Mouse (Mus musculus) thymus, adult 18-20 months (tissue): ENCODE measurements around the gene Polm.
A peak's percentile ranks its signal among the peaks of the same experiment; 100 is the strongest.

ENCODE experiments used
- DNase-seq, 2 experiments: peaks; one replicate each; pipeline ENCODE4 v3.0.0; 2022; ENCODE audit warnings: mixed read lengths in 2 of 2

The Polm gene

DNA sequence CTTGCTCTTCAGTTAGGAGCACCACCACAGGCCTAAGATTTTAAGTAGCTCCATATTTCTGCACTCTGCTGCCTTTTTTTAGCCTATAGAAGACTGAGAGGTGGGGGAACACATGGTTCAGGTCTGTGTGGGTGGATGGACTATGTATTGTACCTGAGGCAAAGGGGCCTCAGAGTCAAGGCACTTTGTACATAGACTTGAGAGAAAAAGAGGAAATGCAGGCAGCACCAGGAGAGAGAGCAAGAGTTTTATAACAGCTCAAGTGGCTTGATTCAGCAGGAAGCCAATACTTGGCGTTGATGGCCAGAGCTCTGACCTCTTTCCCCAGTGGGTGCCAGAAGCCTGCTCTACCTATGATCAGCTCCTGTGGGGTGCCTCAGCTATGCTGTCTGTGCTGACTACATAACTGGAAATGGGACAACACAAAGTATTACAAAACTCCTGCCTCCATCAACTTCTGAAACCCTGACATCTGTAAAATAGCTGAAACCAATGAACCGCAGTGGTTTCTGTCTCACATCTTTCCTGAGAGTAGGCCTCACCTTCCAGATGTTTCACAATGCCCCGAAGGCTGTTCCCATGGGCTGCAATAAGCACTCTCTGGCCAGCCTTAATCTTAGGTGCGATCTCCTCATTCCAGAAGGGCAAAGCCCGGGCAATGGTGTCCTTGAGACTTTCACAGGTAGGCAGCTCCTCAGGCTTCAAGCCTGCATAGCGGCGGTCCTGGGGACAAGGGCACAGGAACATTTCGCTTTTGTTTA, 35.2 kb downstream of the Polm start:
- no peak for DNase-seq

GRCm38 (mm10) chr11:5802005-5802404, 35.8 kb downstream of the Polm start:
- no peak for DNase-seq

DNA sequence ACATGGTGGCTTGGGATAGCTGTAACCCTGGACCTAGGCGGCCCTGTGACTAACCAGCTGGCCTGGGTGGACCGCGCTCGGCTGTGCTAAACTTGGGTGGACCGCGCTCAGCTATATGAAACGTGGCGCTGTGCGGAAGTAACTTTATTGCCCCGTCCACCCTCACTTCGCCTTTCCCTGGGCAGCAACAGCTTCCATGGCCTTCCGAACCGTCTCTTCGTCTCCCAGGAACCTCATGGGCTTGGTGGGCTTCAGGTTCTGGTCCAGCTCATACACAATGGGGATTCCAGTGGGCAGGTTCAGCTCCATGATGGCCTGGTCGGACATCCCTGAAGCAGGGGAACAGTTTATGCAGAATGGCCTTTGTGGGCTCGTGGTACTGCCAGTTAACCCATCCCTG, 36.3 kb downstream of the Polm start:
- no peak for DNase-seq

DNA sequence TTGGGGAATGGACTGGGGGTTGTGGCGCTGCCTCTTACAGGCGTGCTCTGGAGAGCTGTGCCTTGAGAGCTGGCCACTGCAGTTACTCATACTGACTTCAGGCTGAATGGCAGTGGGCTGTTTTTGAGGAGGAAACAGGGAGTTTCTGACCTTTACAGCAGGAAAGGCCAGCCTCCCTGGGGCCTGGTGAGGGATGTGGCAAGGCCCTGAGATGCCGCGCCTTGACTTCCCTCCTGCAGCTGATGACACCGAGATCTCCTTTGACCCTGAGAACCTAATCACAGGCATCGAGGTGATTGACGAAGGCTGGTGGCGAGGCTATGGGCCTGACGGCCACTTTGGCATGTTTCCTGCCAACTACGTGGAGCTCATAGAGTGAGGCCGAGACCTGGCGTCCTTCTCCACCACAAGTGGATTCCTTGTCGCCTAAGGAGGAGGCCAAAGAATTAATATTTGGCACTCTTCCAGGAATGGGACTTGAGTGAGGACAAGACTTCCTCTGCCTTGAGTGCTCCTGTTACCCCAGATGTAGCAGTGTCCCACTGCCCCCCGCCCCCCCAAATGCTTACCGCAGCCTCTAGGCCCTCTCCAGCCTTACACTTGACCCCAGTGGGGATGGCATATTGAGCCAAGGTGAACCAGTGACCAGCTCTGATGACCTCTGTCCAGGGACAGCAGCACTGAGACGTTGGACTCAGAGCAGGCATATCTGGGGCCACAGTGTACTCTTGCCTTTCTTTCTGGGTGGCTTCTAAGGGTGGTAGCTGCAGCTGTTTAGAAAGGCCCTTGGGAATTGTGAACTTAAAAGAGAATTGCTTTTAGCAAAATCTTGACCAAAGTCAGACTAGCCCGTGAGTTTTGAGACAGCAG, 38.0 kb downstream of the Polm start:
- no peak for DNase-seq

- DNase-seq: no peak
Observed at GRCm38 (mm10) chr11:5797928-5798327, 39.9 kb downstream of the Polm start.

DNA sequence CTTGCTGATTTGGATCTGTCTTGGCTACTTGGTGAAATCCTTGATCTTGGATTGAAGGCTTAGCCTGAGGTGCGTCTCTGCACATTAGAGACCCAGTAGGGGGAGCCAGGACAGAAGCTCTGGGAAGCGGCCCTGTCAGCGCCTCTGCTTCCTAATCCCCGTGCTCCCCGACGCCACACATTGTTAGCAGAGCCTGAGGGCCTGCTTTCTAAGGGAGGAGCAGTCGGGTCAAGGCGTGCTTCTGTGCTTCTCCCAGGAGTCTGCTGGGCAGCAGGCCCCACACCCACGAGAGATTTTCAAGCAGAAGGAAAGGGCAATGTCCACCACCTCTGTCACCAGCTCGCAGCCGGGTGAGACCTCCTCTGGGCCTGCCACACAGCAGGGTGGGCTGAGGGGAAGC, 40.4 kb downstream of the Polm start:
- DNase-seq: no peak

DNA sequence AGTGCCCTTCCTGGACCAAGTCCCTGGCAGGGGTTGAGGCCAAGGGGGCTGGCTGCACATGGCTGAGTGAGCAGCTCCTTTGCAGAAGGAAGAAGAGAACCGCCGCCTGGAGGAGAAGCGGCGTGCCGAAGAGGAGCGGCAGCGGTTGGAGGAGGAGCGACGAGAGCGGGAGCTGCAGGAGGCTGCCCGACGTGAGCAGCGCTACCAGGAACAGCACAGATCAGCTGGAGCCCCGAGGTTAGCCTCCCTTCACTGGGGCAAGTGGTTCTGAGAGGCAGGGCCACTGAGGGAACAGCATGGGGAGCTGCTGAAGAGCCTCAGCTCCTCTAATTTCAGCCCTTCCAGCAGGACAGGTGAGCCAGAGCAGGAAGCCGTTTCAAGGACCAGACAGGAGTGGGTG, 40.9 kb downstream of the Polm start:
- no peak for DNase-seq

- DNase-seq: no peak
Observed at GRCm38 (mm10) chr11:5795706-5796105, 42.1 kb downstream of the Polm start.

DNA sequence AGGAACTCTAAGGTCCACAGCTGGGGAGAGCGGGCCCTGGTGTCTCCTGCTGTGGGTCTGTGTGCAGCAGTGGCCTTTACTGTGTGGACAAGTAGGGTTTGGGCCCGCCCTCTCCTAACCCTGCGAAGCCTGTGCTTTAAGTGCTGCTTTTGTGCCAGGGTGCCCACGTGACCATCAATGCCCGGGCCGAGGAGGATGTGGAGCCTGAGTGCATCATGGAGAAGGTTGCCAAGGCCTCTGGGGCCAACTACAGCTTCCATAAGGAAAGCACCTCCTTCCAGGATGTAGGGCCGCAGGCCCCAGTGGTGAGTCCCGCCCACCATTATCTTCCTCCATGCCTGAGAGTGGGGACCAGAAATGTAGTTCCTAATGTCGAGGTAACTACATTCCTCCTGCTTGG, 42.5 kb downstream of the Polm start:
- no peak for DNase-seq

- no peak for DNase-seq
Observed at GRCm38 (mm10) chr11:5790431-5790830, 47.4 kb downstream of the Polm start.

DNA sequence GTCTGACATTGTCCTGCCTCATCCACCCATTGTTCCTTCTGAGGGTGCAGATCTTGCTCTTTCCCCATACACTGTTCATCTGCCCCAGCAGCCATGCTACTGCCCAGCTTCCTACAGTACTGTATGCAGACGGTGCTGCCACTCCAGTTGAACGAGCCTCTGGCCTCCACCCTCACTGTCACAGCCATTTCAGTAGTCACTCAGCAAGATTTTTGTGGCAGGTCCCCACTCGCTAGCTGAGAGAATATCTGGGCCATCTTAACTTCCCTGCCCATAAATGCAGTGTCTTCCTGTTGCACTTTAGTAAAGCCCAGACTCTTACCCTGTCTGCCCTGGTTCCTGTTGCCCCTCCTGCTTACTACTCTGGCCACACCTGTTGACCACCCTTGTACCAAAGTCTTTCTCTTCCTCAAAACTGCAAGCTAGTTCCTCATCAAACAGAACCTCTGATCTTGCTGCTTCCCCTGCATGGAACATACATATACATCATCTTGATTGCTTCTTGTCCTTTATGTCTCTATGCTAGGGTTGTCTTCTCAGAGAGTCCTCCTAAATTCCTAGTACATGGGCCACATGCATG, 48.0 kb downstream of the Polm start:
- DNase-seq: no peak

DNA sequence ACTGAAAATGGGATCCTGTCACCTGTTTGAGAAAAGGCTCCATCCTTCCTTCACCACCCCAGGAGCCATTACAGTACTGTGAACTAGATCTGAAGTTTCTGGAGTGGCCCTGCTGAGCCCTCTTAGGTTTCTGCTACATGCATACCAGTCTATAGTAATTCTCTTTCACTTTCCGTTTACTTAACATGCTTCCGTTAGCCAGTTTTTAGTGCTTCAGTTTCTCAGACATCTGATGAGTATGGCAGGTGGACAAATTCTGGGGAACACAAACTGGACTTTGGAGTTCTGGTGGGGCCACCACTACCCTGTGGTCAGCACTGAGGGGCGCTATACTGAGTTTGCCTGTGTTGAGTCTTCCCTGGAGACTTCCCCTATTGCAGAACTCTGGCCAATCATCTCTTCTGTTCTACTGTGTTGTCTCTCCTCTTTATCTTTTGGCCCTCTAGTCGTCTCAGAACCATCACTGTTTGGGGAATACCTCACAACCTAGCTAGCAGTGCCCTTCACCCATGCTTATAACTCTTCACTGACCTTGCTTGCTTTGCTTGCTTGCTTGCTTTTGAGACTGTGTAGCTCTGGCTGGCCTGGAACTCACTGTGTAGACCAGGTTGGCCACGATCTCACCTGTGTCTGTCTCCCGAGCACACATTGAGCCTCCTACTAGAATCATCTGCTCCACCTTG, 48.6 kb downstream of the Polm start:
- peak in 1 of 2 experiments; percentile 25 for DNase-seq

GRCm38 (mm10) chr11:5788056-5789014, 49.5 kb downstream of the Polm start, which contains the start of gene Dbnl:
Dbnl (plus strand) TSS chr11:5788488.
- peak; percentile 94 to 95 for DNase-seq

GRCm38 (mm10) chr11:5787671-5788055, 50.2 kb downstream of the Polm start:
- DNase-seq: no peak

GRCm38 (mm10) chr11:5785732-5786131, 52.1 kb downstream of the Polm start:
- DNase-seq: no peak

- DNase-seq: no peak
Observed at GRCm38 (mm10) chr11:5782199-5782944, 55.4 kb downstream of the Polm start.

- DNase-seq: no peak
Observed at GRCm38 (mm10) chr11:5780035-5780499, 57.7 kb downstream of the Polm start.

- no peak for DNase-seq
Observed at GRCm38 (mm10) chr11:5778481-5778880, 59.3 kb downstream of the Polm start.
